Mouse (Mus musculus) Patski (cell line): ENCODE results near the gene Csmd2. TPM values are rescaled to one million over a fixed set of nuclear protein-coding genes. Genes with fewer than 3 reads are reported as not detected.

Experiments
- ATAC-seq: fragments of 100-300 bp; one replicate; pipeline ENCODE4 v1.8.0; 2021
- CTCF ChIA-PET: fragments of 350-600 bp; sonication (Branson Sonifier 250); formaldehyde crosslinking; loops from one replicate; lab custom pipeline; 2022; ENCODE audit warnings: inconsistent platforms; lab: Charles Lee
- POLR2A ChIA-PET: fragments of 350-600 bp; sonication (Branson Sonifier 250); formaldehyde crosslinking; loops from one replicate; lab custom pipeline; 2022; ENCODE audit warnings: antibody characterized with exemption, inconsistent platforms; lab: Charles Lee
- DNase-seq: peaks from one replicate; pipeline ENCODE4 v3.0.0-alpha.2; 2011; ENCODE audit warnings: low read depth, low spot score
- H3K27me3 ChIP-seq: fragments of 371-371 bp; one replicate; pipeline ENCODE4 v1.5.1; 2021
- CTCF ChIP-seq: fragments of 100-300 bp; IDR thresholded peaks from one replicate; pipeline ENCODE4 v1.5.1; 2021
- in situ Hi-C: fragments of 300-500 bp; cut with MboI; formaldehyde crosslinking; loops from 3 replicates; pipeline ENCODE4 v1.11.1; 2018; ENCODE audit warnings: low pct_unique_long_range_greater_than_20kb, mixed read lengths
- polyA plus RNA-seq: library from polyadenylated mRNA; unstranded; gene quantifications from one replicate; pipeline ENCODE4 v1.2.3, GENCODE M21; 2021

Gene Csmd2
- polyA plus RNA-seq, 1 experiment from 2014 or later: 0.03 TPM

DNA sequence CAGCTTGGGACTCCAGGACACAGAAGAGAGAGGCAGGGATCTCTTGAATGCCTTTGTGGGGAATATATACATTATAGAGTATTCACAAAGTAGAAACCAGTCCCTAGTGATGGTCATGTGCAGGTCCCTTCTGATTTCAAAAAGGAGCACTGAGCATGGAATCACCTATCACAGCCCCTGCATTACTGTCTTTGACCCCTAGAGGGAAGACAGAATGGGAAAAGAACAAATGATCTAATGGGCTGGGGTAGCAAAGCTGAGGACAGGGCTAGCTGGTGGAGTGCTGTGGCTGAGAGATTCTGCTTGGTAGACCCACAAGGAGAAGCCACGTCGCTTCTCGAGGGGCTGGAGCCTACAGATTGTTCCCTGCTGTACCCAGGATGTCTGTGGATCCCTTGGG, 572.7 kb downstream of the Csmd2 start:
- CTCF ChIA-PET: no interaction called here
- H3K27me3 ChIP-seq: peaks cover 3% of the 10 kb centered on the region
- in situ Hi-C loops: loop anchor here (25.0 kb wide), 1 partner anchor 98 kb away; no protein-coding TSS in a partner anchor
- no peak for DNase-seq
- TF ChIP-seq CTCF: no peak
- POLR2A ChIA-PET: no interaction called here
- no peak for ATAC-seq

DNA sequence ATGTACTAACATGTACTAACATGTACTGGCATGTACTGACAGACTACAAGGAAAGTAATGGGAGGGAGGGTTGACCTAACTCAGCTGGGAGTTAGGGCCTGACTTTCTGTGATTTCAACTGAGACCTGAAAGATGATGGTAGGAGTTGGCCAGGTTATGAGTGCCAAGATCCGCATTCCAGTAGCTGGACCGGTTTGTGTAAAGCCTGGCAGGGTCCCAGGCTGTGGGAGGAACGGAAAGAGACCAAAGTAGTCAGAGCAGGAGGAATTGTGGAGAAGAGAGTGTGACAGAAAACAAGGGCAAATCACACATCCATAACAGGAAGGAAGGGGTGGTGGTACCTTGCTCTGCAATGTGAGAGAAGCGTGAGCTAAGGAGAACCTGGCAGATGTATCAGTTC, 588.2 kb downstream of the Csmd2 start:
- no peaks in the 10 kb centered on the region for H3K27me3 ChIP-seq
- in situ Hi-C loops: loop anchor here (25.0 kb wide), 1 partner anchor 1464 kb away; the partner anchor contains the start of gene Tmem35b
- ATAC-seq (no peak), DNase-seq (no peak)
- CTCF ChIA-PET: no interaction called here
- POLR2A ChIA-PET: no interaction called here
- no peak for TF ChIP-seq CTCF

DNA sequence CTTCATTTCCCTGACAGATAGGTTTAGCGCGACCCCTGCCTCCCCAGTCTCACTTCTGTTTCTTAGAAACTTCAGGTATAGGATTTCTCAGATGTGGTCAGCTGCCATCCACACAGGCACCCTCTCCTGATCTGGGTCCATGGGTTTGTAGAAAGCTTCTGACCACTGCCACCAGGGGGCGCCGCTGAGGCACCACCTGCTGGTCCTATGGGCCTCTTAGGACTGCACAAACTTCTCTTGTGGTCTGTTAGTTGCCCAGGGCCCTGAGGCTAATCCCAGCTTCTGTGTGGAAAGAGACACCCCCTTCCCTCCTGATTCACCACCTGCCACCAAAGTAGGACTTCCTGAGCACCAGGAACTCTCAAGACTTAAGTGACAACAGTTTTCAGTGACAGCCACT, 591.5 kb downstream of the Csmd2 start:
- ChIA-PET POLR2A (no interaction called here), CTCF (no interaction called here)
- in situ Hi-C loops: loop anchor here (25.0 kb wide), 1 partner anchor 1467 kb away; the partner anchor contains the start of gene Tmem35b
- no peak for TF ChIP-seq CTCF
- DNase-seq (no peak), ATAC-seq (no peak)
- no peaks in the 10 kb centered on the region for H3K27me3 ChIP-seq

DNA sequence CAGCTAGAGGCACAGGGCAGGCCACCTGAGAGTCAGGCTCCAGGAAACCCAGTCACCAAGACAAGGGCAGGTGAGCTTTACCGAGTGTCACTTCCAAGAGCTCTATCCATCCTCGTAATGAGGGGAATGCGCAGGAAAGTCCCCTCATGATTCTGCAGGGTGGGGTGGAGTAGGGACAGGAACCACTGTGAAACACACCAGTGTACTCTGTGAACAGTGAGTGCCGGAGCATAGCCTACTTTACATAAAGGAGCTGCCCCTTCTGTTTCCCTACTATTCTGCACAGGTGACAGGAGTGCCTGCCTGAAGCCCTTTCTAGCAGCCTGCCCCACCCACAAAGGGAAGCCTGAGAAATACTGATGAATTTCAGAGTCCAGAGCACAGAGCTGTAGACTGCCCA, 605.6 kb downstream of the Csmd2 start:
- H3K27me3 ChIP-seq: no peaks in the 10 kb centered on the region
- POLR2A ChIA-PET: no interaction called here
- CTCF ChIA-PET: no interaction called here
- TF ChIP-seq CTCF: no peak
- DNase-seq (no peak), ATAC-seq (no peak)
- in situ Hi-C loops: loop anchor here (25.0 kb wide), 1 partner anchor 1481 kb away; the partner anchor contains the start of gene Tmem35b

DNA sequence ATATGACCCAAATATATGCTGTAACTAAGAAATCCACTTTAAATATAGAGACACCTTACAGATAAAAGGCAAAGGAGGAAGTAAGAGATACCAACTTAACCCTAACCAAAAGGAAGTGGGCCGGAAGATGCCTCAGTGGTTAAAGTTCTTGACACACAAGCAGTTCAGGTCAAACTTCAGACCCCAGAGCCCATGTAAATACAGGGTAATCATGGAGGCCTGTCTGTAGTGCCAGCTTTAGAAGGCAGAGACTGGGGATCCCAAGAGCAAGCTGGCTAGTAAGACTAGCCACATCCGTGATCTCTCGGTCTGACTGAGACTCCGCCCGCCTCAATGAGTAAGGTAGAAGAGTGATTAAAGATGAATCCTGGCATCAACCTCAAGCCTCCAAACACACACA, 606.4 kb downstream of the Csmd2 start:
- DNase-seq (no peak), ATAC-seq (no peak)
- no peak for TF ChIP-seq CTCF
- POLR2A ChIA-PET: no interaction called here
- in situ Hi-C loops: loop anchor here (25.0 kb wide), 1 partner anchor 1482 kb away; the partner anchor contains the start of gene Tmem35b
- H3K27me3 ChIP-seq: no peaks in the 10 kb centered on the region
- CTCF ChIA-PET: no interaction called here

DNA sequence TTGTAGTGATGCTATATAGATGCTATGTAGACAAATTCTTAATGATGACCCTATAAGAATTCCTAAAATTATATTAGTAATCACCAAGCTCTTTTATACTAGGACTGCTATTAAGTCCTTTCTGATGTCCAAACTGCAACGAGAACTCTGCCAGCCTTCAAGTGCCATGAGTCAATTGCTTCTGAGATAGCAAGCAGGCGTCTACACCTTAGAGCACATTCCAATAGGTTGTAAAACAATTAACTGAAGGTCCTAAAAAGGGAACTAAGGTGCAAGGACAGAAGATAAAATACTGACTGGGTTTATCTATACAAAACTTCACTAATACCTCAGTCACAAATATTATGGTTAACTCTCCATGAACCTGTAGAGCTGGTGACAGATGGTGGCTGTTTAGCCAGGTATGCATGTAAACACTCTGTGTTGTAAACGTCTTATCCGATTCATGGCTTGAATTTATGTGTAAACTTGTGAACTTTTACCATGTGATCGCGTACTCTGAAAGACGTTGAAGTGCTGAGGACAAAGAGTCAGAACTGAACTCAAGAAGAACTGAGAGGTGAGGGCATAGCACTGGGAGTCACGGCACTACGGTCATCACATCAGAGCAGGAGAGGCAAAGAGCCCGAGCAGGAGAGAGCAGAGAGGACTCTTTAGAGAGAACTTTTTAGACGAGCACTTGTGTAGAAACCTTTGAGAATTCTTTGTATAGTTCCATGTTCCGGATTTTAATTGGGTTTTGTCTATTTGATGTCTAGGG, 610.3 kb downstream of the Csmd2 start:
- ATAC-seq: no peak
- DNase-seq: no peak
- ChIA-PET POLR2A (no interaction called here), CTCF (interaction anchor here (2.2 kb wide), 1 partner anchor 10 kb away, joined by 6 read pairs; no protein-coding TSS in a partner anchor)
- in situ Hi-C loops: loop anchor here (25.0 kb wide), 1 partner anchor 1486 kb away; the partner anchor contains the start of gene Tmem35b
- TF ChIP-seq CTCF: no peak
- no peaks in the 10 kb centered on the region for H3K27me3 ChIP-seq

DNA sequence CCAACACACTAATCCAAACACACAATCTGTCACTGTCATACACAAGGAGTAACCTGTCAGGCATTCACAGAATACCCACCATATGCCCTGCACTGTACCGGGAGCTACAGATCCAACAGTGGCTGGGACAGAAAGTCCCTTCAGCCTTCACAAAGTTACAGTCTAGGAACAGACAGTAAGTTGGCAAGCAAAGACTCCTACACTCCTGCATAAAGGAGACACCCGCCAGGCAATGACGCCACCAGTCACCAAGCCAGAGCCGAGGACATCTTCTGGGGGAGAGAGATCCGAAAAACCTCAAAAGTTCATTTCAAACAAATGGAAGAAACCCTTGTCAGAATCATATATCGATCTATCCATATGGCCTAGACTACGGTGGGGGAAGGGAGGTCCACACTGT, 618.9 kb downstream of the Csmd2 start:
- POLR2A ChIA-PET: interaction anchor here (0.6 kb wide), 1 partner anchor 1363 kb away, joined by 3 read pairs; the partner anchor contains the start of gene Smim12
- no peaks in the 10 kb centered on the region for H3K27me3 ChIP-seq
- ATAC-seq: no peak
- CTCF ChIA-PET: no interaction called here
- TF ChIP-seq CTCF: no peak
- no peak for DNase-seq
- in situ Hi-C loops: loop anchor here (25.0 kb wide), 1 partner anchor 506 kb away; the partner anchor contains the start of genes Hpca and Tmem54

DNA sequence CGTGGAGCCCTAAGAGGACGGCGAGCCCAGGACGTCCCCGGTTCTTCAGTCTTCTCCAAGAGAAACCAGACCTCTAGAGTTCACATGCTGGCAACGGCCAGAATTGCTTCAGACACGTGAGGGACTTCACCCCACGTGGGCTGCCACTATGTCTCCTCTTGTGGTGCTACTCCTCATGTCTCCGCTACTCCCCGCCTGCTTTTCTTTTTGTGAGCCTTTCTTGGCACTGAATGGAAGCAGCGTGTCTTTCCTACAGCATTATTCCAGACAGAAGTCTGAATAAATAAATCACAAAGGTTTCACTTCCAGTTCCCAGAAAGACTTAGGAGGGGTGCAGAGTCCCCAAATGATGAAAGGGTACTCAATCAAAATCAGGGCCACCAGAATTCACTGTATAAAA, 620.0 kb downstream of the Csmd2 start:
- H3K27me3 ChIP-seq: no peaks in the 10 kb centered on the region
- ChIA-PET CTCF (interaction anchor here (1.1 kb wide), 1 partner anchor 8 kb away, joined by 8 read pairs; no protein-coding TSS in a partner anchor), POLR2A (no interaction called here)
- in situ Hi-C loops: loop anchor here (25.0 kb wide), 1 partner anchor 505 kb away; the partner anchor contains the start of genes Hpca and Tmem54
- ATAC-seq (no peak), DNase-seq (no peak)
- TF ChIP-seq CTCF: no peak

DNA sequence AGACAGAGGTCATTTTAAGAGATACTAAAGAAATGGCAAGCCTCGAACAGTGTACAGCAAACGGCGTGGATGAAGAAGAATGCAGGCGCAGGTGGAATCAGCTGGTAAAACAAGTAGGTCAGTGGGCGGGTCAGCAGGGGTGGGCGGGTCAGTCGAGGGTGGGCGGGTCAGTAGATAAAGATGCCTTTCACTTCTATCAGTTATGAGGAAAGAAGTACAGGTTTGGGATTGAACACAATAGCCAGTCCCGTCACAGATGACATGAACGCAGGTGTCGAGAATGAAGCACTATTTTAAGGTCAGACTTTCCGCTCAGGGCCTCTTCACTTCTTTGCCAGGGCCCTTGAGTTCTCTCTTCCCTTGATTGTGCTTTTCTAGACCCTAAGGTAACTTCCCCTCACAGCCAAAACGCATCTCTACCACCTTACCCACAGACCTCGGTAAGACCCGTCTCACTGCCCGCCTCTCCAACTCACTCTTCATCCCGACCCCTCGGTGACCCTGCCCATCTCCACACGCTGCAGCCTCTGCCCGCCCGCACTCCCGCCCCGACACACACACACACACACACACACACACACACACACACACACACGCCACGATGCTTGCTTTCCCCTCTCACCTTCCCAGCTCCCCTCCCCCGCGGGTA, 621.7 kb downstream of the Csmd2 start:
- ATAC-seq (no peak), DNase-seq (no peak)
- no peaks in the 10 kb centered on the region for H3K27me3 ChIP-seq
- no peak for TF ChIP-seq CTCF
- in situ Hi-C loops: loop anchor here (25.0 kb wide), 1 partner anchor 503 kb away; the partner anchor contains the start of genes Hpca and Tmem54
- ChIA-PET POLR2A (no interaction called here), CTCF (no interaction called here)

DNA sequence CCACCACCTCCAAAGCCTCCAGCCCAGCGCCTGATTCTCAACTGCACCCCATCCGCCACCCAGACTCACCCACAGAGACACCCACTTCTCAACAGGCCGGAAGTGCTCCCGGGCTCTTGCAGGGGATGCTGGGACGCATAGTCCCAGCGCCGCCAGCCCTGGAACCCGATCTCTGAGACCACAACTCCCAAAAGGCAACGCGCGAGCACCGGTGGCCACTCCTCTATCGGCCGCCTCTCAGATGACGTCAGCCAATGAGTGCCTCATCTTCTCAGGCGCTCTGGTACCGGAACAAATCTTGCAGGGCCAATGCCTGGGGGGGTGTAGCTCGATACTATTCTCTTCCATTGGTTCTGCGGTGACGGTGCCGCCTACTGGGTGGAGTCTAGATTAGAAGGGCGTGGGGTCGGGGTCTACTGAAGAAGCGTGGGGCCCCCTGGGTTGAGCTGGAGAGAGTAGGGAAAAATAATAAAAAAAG, 622.3 kb downstream of the Csmd2 start, which contains the start of gene Zscan20:
Gene Zscan20, minus strand, starts transcription at position 174 of the 478 bp plus-strand sequence.
- POLR2A ChIA-PET: no interaction called here
- H3K27me3 ChIP-seq: no peaks in the 10 kb centered on the region
- in situ Hi-C loops: loop anchor here (5.0 to 25.0 kb wide), 4 partner anchors 102 to 502 kb away; partner anchors contain the start of genes Hpca and Tmem54
- peak; percentile 98 for ATAC-seq
- TF ChIP-seq CTCF: no peak
- DNase-seq: peak; percentile 87
- CTCF ChIA-PET: no interaction called here
